Mouse (Mus musculus) myocyte (in vitro differentiated cells): ENCODE results near the gene Lrrc1. TPM values are rescaled to one million over a fixed set of nuclear protein-coding genes. Genes with fewer than 3 reads are reported as not detected.

Source experiments
- H3K27me3 ChIP-seq: one replicate; pipeline ENCODE4 v1.6.1; 2011; ENCODE audit not compliant: control insufficient read depth, insufficient read depth, insufficient read length
- H3K36me3 ChIP-seq: one replicate; pipeline ENCODE4 v1.6.1; 2011; ENCODE audit not compliant: control insufficient read depth, insufficient read depth
- H3K4me2 ChIP-seq: one replicate; pipeline ENCODE4 v1.6.1; 2011; ENCODE audit warnings: low read depth, control low read depth
- H3K4me3 ChIP-seq: one replicate; pipeline ENCODE4 v1.5.1; 2011; ENCODE audit warnings: mild to moderate bottlenecking, control low read depth, moderate library complexity
- H3K79me2 ChIP-seq: one replicate; pipeline ENCODE4 v1.6.1; 2011; ENCODE audit not compliant: control insufficient read depth, insufficient read depth
- H3ac ChIP-seq: one replicate; pipeline ENCODE4 v1.6.1; 2011; ENCODE audit not compliant: control insufficient read depth, insufficient read length
- CEBPB ChIP-seq: IDR thresholded peaks from 2 replicates; pipeline ENCODE4 v1.6.1; 2011; ENCODE audit warnings: mild to moderate bottlenecking, moderate library complexity; ENCODE audit not compliant: poor library complexity, insufficient read depth, severe bottlenecking
- E2F4 ChIP-seq: IDR thresholded peaks from one replicate; pipeline ENCODE4 v1.6.1; 2011; ENCODE audit warnings: mild to moderate bottlenecking, control low read depth, moderate library complexity; ENCODE audit not compliant: insufficient read depth
- MAX ChIP-seq: IDR thresholded peaks from one replicate; pipeline ENCODE4 v1.6.1; 2011; ENCODE audit warnings: low read depth, mild to moderate bottlenecking, control low read depth
- MYOD1 ChIP-seq, 3 experiments: IDR thresholded peaks; one replicate each; pipeline ENCODE4 v1.6.1; 2011; ENCODE audit warnings: control low read depth in 2 of 3, low read depth in 2 of 3, mild to moderate bottlenecking in 2 of 3, moderate library complexity in 1 of 3; ENCODE audit not compliant: insufficient read length in 2 of 3, control insufficient read depth in 1 of 3
- MYOG ChIP-seq, 3 experiments: IDR thresholded peaks; one replicate each; pipeline ENCODE4 v1.6.1; 2011; ENCODE audit warnings: control low read depth in 2 of 3, low read depth in 2 of 3, mild to moderate bottlenecking in 2 of 3; ENCODE audit not compliant: insufficient read length in 2 of 3, control insufficient read depth in 1 of 3, insufficient read depth in 1 of 3
- POLR2A ChIP-seq: IDR thresholded peaks from one replicate; pipeline ENCODE4 v1.6.1; 2011; ENCODE audit warnings: low read depth, mild to moderate bottlenecking, control low read depth, moderate library complexity; ENCODE audit not compliant: insufficient read length
- POLR2AphosphoS2 ChIP-seq: IDR thresholded peaks from one replicate; pipeline ENCODE4 v1.6.1; 2011; ENCODE audit warnings: low read depth, control low read depth; ENCODE audit not compliant: insufficient read length
- REST ChIP-seq: IDR thresholded peaks from one replicate; pipeline ENCODE4 v1.6.1; 2011; ENCODE audit warnings: mild to moderate bottlenecking, control low read depth, moderate library complexity; ENCODE audit not compliant: insufficient read depth, insufficient read length
- SRF ChIP-seq: IDR thresholded peaks from one replicate; pipeline ENCODE4 v1.6.1; 2011; ENCODE audit warnings: low read depth; ENCODE audit not compliant: control insufficient read depth, insufficient read length
- TCF12 ChIP-seq: IDR thresholded peaks from one replicate; pipeline ENCODE4 v1.6.1; 2011; ENCODE audit warnings: mild to moderate bottlenecking, control low read depth; ENCODE audit not compliant: poor library complexity, insufficient read depth, severe bottlenecking
- TCF3 ChIP-seq: IDR thresholded peaks from one replicate; pipeline ENCODE4 v1.6.1; 2011; ENCODE audit warnings: low read depth, control low read depth; ENCODE audit not compliant: insufficient read length
- USF1 ChIP-seq: IDR thresholded peaks from one replicate; pipeline ENCODE4 v1.6.1; 2011; ENCODE audit warnings: low read depth, mild to moderate bottlenecking, control low read depth, moderate library complexity
- polyA plus RNA-seq: library from polyadenylated mRNA; unstranded; fragments of >200 nt; fragmentation: generic; extraction: Trizol; gene quantifications from one replicate; pipeline ENCODE4 v1.2.1, GENCODE M21; 2012; ENCODE audit warnings: missing spikeins

The Lrrc1 gene
- polyA plus RNA-seq, 1 experiment: 10.4 TPM

- Histone ChIP-seq H3ac (no peak overlapping the region), H3K27me3 (no peaks in the 10 kb centered on the region), H3K4me3 (peak overlapping the region; percentile 70), H3K36me3 (no peaks in the 10 kb centered on the region), H3K79me2 (no peaks in the 10 kb centered on the region), H3K4me2 (peak overlapping the region; percentile 93)
- TF ChIP-seq E2F4 (no peak), TCF3 (no peak), MYOD1 (IDR thresholded peaks at IDR 0.05; ENCODE audit: control insufficient read depth in 1 of 3, insufficient read length in 2 of 3, low read depth in 2 of 3) (no peak), CEBPB (no peak), POLR2AphosphoS2 (no peak), MYOG (IDR thresholded peaks at IDR 0.05; ENCODE audit: control insufficient read depth in 1 of 3, insufficient read depth in 1 of 3, insufficient read length in 2 of 3, low read depth in 2 of 3) (no peak), SRF (no peak), TCF12 (no peak), REST (no peak), POLR2A (no peak), MAX (no peak), USF1 (no peak)
Observed at GRCm38 (mm10) chr9:77546010-77546409, 1.3 kb upstream of the Lrrc1 start.

GRCm38 (mm10) chr9:77545068-77545421 is 375 bp upstream of the Lrrc1 start:
- Histone ChIP-seq H3K4me3 (peak overlapping the region; percentile 70), H3K36me3 (no peaks in the 10 kb centered on the region), H3ac (peak overlapping the region; percentile 55), H3K27me3 (no peaks in the 10 kb centered on the region), H3K4me2 (peak overlapping the region; percentile 93), H3K79me2 (no peaks in the 10 kb centered on the region)
- TF ChIP-seq USF1 (no peak), REST (no peak), MAX (no peak), E2F4 (no peak), TCF3 (no peak), SRF (no peak), MYOD1 (IDR thresholded peaks at IDR 0.05; ENCODE audit: control insufficient read depth in 1 of 3, insufficient read length in 2 of 3, low read depth in 2 of 3) (no peak), CEBPB (no peak), POLR2A (no peak), MYOG (IDR thresholded peaks at IDR 0.05; ENCODE audit: control insufficient read depth in 1 of 3, insufficient read depth in 1 of 3, insufficient read length in 2 of 3, low read depth in 2 of 3) (no peak), POLR2AphosphoS2 (no peak), TCF12 (no peak)

GRCm38 (mm10) chr9:77543351-77544321 is 1.0 kb downstream of the Lrrc1 start:
- Histone ChIP-seq H3K4me2 (peak overlapping the region; percentile 95), H3ac (peak overlapping the region; percentile 55), H3K27me3 (no peaks in the 10 kb centered on the region), H3K4me3 (peak overlapping the region; percentile 70), H3K79me2 (peaks cover 2% of the 10 kb centered on the region), H3K36me3 (no peaks in the 10 kb centered on the region)
- TF ChIP-seq SRF (no peak), USF1 (no peak), CEBPB (no peak), TCF3 (no peak), POLR2AphosphoS2 (no peak), TCF12 (no peak), POLR2A (no peak), MYOD1 (IDR thresholded peaks at IDR 0.05; ENCODE audit: control insufficient read depth in 1 of 3, insufficient read length in 2 of 3, low read depth in 2 of 3) (no peak), REST (no peak), MYOG (IDR thresholded peaks at IDR 0.05; ENCODE audit: control insufficient read depth in 1 of 3, insufficient read depth in 1 of 3, insufficient read length in 2 of 3, low read depth in 2 of 3) (no peak), E2F4 (no peak), MAX (no peak)

GRCm38 (mm10) chr9:77541556-77541955 is 3.1 kb downstream of the Lrrc1 start:
- Histone ChIP-seq H3ac (no peak overlapping the region), H3K27me3 (no peaks in the 10 kb centered on the region), H3K4me3 (no peak overlapping the region), H3K36me3 (no peaks in the 10 kb centered on the region), H3K4me2 (no peak overlapping the region), H3K79me2 (peaks cover 5% of the 10 kb centered on the region)
- TF ChIP-seq MYOG (IDR thresholded peaks at IDR 0.05; ENCODE audit: control insufficient read depth in 1 of 3, insufficient read depth in 1 of 3, insufficient read length in 2 of 3, low read depth in 2 of 3) (no peak), REST (no peak), TCF12 (no peak), POLR2A (no peak), USF1 (no peak), MYOD1 (IDR thresholded peaks at IDR 0.05; ENCODE audit: control insufficient read depth in 1 of 3, insufficient read length in 2 of 3, low read depth in 2 of 3) (no peak), CEBPB (no peak), SRF (no peak), MAX (no peak), E2F4 (no peak), POLR2AphosphoS2 (no peak)
